Mouse (Mus musculus): ENCODE data around the gene Smg6. TPM values are rescaled to one million over a fixed set of nuclear protein-coding genes. Genes with fewer than 3 reads are reported as not detected.

Gene Smg6
- polyA plus RNA-seq, 1 experiment from 2014 or later, result 17.1 TPM

- H3K36me3 ChIP-seq (replicated peaks), result peaks cover 10% of the 10 kb centered on the region; the same call in 1 of the 2 replicates
- WGBS, result 77% methylated on average over 4 of the region's 4 CpGs
These were observed 235.9 kb downstream of the Smg6 start for GRCm38 (mm10) chr11:75161417-75162008.

GRCm38 (mm10) chr11:75162591-75163080, 237.0 kb downstream of the Smg6 start:
- Histone ChIP-seq H3K4me2 (no peak overlapping the region), H3K9ac (no peak overlapping the region), H3K4me3 (no peak overlapping the region), H3K27ac (no peak overlapping the region), H3K27me3 (replicated peaks) (peaks cover 51% of the 10 kb centered on the region), H3K4me1 (peaks cover 24% of the 10 kb centered on the region), H3K36me3 (replicated peaks) (peaks cover 10% of the 10 kb centered on the region; the same call in 1 of the 2 replicates), H3K9me3 (no peaks in the 10 kb centered on the region)
- ATAC-seq (replicated peaks), result no peak
- WGBS, result 91% methylated on average over 12 of the region's 12 CpGs

More at GRCm38 (mm10) chr11:75161417-75162008, 235.9 kb downstream of the Smg6 start:
- Histone ChIP-seq H3K4me3 (no peak overlapping the region), H3K4me2 (no peak overlapping the region), H3K9ac (no peak overlapping the region), H3K27ac (no peak overlapping the region), H3K9me3 (no peaks in the 10 kb centered on the region), H3K4me1 (peaks cover 13% of the 10 kb centered on the region), H3K27me3 (replicated peaks) (peaks cover 40% of the 10 kb centered on the region)
- no peak for ATAC-seq (replicated peaks)

GRCm38 (mm10) chr11:75163379-75163778, 237.8 kb downstream of the Smg6 start:
- no peak overlapping the region for H3K4me3 ChIP-seq
- ATAC-seq (replicated peaks), result no peak
- peaks cover 58% of the 10 kb centered on the region for H3K27me3 ChIP-seq (replicated peaks)
- H3K9ac ChIP-seq, result no peak overlapping the region
- no peaks in the 10 kb centered on the region for H3K9me3 ChIP-seq
- peaks cover 10% of the 10 kb centered on the region; the same call in 1 of the 2 replicates for H3K36me3 ChIP-seq (replicated peaks)
- no peak overlapping the region for H3K4me2 ChIP-seq
- no peak overlapping the region for H3K27ac ChIP-seq
- H3K4me1 ChIP-seq, result peaks cover 31% of the 10 kb centered on the region
- 94% methylated on average over 6 of the region's 6 CpGs for WGBS

- Histone ChIP-seq H3K9me3 (no peaks in the 10 kb centered on the region), H3K36me3 (replicated peaks) (peaks cover 10% of the 10 kb centered on the region; the same call in 1 of the 2 replicates), H3K4me3 (no peak overlapping the region), H3K4me2 (no peak overlapping the region), H3K27ac (no peak overlapping the region), H3K9ac (no peak overlapping the region), H3K27me3 (replicated peaks) (peaks cover 65% of the 10 kb centered on the region), H3K4me1 (peaks cover 38% of the 10 kb centered on the region)
- no peak for ATAC-seq (replicated peaks)
- WGBS, result 72% methylated on average over 2 of the region's 2 CpGs
These were observed 238.4 kb downstream of the Smg6 start for GRCm38 (mm10) chr11:75164051-75164450.

GRCm38 (mm10) chr11:75164750-75165149, 239.1 kb downstream of the Smg6 start:
- Histone ChIP-seq H3K36me3 (replicated peaks) (peaks cover 8% of the 10 kb centered on the region; the same call in 1 of the 2 replicates), H3K4me1 (peaks cover 45% of the 10 kb centered on the region), H3K4me2 (no peak overlapping the region), H3K9ac (no peak overlapping the region), H3K9me3 (no peaks in the 10 kb centered on the region), H3K4me3 (no peak overlapping the region), H3K27ac (no peak overlapping the region), H3K27me3 (replicated peaks) (peaks cover 67% of the 10 kb centered on the region)
- ATAC-seq (replicated peaks), result no peak
- 20% methylated on average over 15 of the region's 15 CpGs for WGBS

- H3K4me1 ChIP-seq, result peaks cover 53% of the 10 kb centered on the region
- peak overlapping the region; percentile 95 for H3K4me2 ChIP-seq
- H3K27me3 ChIP-seq (replicated peaks), result peaks cover 67% of the 10 kb centered on the region
- WGBS, result 5% methylated on average over 54 of the region's 54 CpGs
- H3K36me3 ChIP-seq (replicated peaks), result 0 out of 2 replicates have a peak, but pooled peaks cover 2% of the 10 kb centered on the region
- H3K9ac ChIP-seq, result no peak overlapping the region
- H3K4me3 ChIP-seq, result peak overlapping the region; percentile 44
- no peak overlapping the region for H3K27ac ChIP-seq
- ATAC-seq (replicated peaks), result no peak
- H3K9me3 ChIP-seq, result no peaks in the 10 kb centered on the region
These were observed 240.0 kb downstream of the Smg6 start for GRCm38 (mm10) chr11:75165441-75166192.

- Histone ChIP-seq H3K27me3 (replicated peaks) (peaks cover 68% of the 10 kb centered on the region), H3K4me3 (peak overlapping the region; percentile 44), H3K4me1 (peaks cover 59% of the 10 kb centered on the region), H3K4me2 (peak overlapping the region; percentile 95), H3K36me3 (replicated peaks) (0 out of 2 replicates have a peak, but pooled peaks cover 2% of the 10 kb centered on the region), H3K27ac (no peak overlapping the region), H3K9ac (no peak overlapping the region; the same call in 1 of the 2 replicates), H3K9me3 (no peaks in the 10 kb centered on the region)
- no peak for ATAC-seq (replicated peaks)
- 2% methylated on average over 55 of the region's 55 CpGs for WGBS
These were observed 240.7 kb downstream of the Smg6 start for GRCm38 (mm10) chr11:75166193-75166842.

- peaks cover 67% of the 10 kb centered on the region for H3K4me1 ChIP-seq
- 0 out of 2 replicates have a peak, but pooled peaks cover 2% of the 10 kb centered on the region for H3K36me3 ChIP-seq (replicated peaks)
- H3K27me3 ChIP-seq (replicated peaks), result peaks cover 70% of the 10 kb centered on the region
- H3K9me3 ChIP-seq, result no peaks in the 10 kb centered on the region
- peak overlapping the region; percentile 44 for H3K4me3 ChIP-seq
- no peak overlapping the region; the same call in 1 of the 2 replicates for H3K9ac ChIP-seq
- peak overlapping the region; percentile 95 for H3K4me2 ChIP-seq
- no peak overlapping the region for H3K27ac ChIP-seq
- 1% methylated on average over 68 of the region's 68 CpGs for WGBS
- no peak for ATAC-seq (replicated peaks)
These were observed 241.4 kb downstream of the Smg6 start for GRCm38 (mm10) chr11:75166861-75167642.

- 4% methylated on average over 52 of the region's 63 CpGs for WGBS
- Histone ChIP-seq H3K4me1 (peaks cover 75% of the 10 kb centered on the region), H3K27me3 (replicated peaks) (peaks cover 64% of the 10 kb centered on the region)
These were observed 242.3 kb downstream of the Smg6 start for GRCm38 (mm10) chr11:75167643-75168589.

GRCm38 (mm10) chr11:75168590-75169361, 243.2 kb downstream of the Smg6 start:
- Histone ChIP-seq H3K36me3 (replicated peaks) (no peaks in the 10 kb centered on the region), H3K9ac (peak overlapping the region; percentile 46), H3K4me1 (peaks cover 80% of the 10 kb centered on the region), H3K9me3 (no peaks in the 10 kb centered on the region), H3K4me3 (peak overlapping the region; percentile 44), H3K27me3 (replicated peaks) (peaks cover 57% of the 10 kb centered on the region), H3K27ac (no peak overlapping the region), H3K4me2 (peak overlapping the region; percentile 95)
- no peak for ATAC-seq (replicated peaks)
- WGBS, result under 1% methylated on average over 74 of the region's 83 CpGs

More at GRCm38 (mm10) chr11:75167643-75168589, 242.3 kb downstream of the Smg6 start:
- peak overlapping the region; percentile 44 for H3K4me3 ChIP-seq
- no peak for ATAC-seq (replicated peaks)
- H3K36me3 ChIP-seq (replicated peaks), result 0 out of 2 replicates have a peak, but pooled peaks cover 2% of the 10 kb centered on the region
- no peak overlapping the region for H3K27ac ChIP-seq
- peak overlapping the region; percentile 46; the same call in 1 of the 2 replicates for H3K9ac ChIP-seq
- no peaks in the 10 kb centered on the region for H3K9me3 ChIP-seq
- H3K4me2 ChIP-seq, result peak overlapping the region; percentile 95

Measured in midbrain, embryonic 15.5 days (tissue).